Mouse (Mus musculus) kidney, embryonic 15.5 days (tissue): ENCODE measurements at regions not wholly inside any gene's neighbourhood (a gene's known extent, or its start where the extent isn't known, plus 50 kb on each side); places are given as distances from the start of the nearest gene placed in this dataset.

Source experiments
- ATAC-seq: fragments of 200-750 bp; cut with Nextera tagmentation; replicated peaks from 2 replicates; pipeline ENCODE4 v1.8.0; 2017; ENCODE audit warnings: moderate TSS enrichment; ENCODE audit not compliant: low FRiP score
- H3K27ac ChIP-seq: fragments of 300-500 bp; sonication (generic); 2 replicates; pipeline ENCODE4 v1.5.1; 2015; ENCODE audit warnings: mild to moderate bottlenecking, inconsistent platforms
- H3K27me3 ChIP-seq: fragments of 300-500 bp; sonication (generic); 2 replicates; pipeline ENCODE4 v1.6.1; 2015; ENCODE audit warnings: inconsistent platforms
- H3K36me3 ChIP-seq: fragments of 300-500 bp; sonication (generic); 2 replicates; pipeline ENCODE4 v1.6.1; 2015; ENCODE audit warnings: inconsistent platforms
- H3K4me1 ChIP-seq: fragments of 300-500 bp; sonication (generic); 2 replicates; pipeline ENCODE4 v1.6.1; 2015; ENCODE audit warnings: inconsistent platforms
- H3K4me2 ChIP-seq: fragments of 300-500 bp; sonication (generic); 2 replicates; pipeline ENCODE4 v1.6.1; 2015; ENCODE audit warnings: moderate library complexity, mild to moderate bottlenecking, inconsistent platforms
- H3K4me3 ChIP-seq: fragments of 300-500 bp; sonication (generic); replicated peaks from 2 replicates; pipeline ENCODE4 v1.5.1; 2015; ENCODE audit warnings: mild to moderate bottlenecking, inconsistent platforms
- H3K9ac ChIP-seq: fragments of 300-500 bp; sonication (generic); 2 replicates; pipeline ENCODE4 v1.6.1; 2015; ENCODE audit warnings: mild to moderate bottlenecking, inconsistent platforms
- H3K9me3 ChIP-seq: fragments of 300-500 bp; sonication (generic); replicated peaks from 2 replicates; pipeline ENCODE4 v1.6.1; 2016; ENCODE audit warnings: inconsistent platforms
- WGBS: fragments of 180-500 bp; shearing (Covaris S2); methylation state at CpG from one replicate; pipeline ENCODE4 v1.1.7; 2015; ENCODE audit warnings: mixed read lengths; 5-methylcytosine and 5-hydroxymethylcytosine counted together

DNA sequence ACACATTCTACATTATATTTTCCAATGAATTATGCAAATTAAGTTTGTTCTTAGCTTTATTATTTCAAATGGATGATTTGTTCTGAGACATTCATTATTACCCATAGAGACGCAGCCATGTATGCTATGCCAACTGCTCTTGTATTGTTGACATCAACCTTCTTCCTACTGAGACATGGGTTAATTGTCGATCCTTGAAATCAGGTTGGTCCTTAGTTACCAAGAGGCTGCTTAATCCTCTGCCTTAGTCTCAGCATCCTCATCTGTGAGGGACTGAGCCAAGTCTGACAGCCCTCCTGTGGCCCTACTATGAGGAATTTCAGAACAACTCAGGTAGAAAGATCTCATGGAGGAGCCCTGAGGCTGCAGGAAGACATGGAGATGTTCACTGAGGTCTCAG lies 345.2 kb upstream of the Klf6 start:
- Histone ChIP-seq H3K27ac (no peak overlapping the region), H3K36me3 (no peaks in the 10 kb centered on the region), H3K4me2 (no peak overlapping the region), H3K4me1 (no peaks in the 10 kb centered on the region), H3K27me3 (no peaks in the 10 kb centered on the region), H3K9me3 (no peaks in the 10 kb centered on the region), H3K4me3 (no peak overlapping the region), H3K9ac (no peak overlapping the region)
- ATAC-seq: no peak
- WGBS: 95% methylated on average over 2 of the region's 2 CpGs

DNA sequence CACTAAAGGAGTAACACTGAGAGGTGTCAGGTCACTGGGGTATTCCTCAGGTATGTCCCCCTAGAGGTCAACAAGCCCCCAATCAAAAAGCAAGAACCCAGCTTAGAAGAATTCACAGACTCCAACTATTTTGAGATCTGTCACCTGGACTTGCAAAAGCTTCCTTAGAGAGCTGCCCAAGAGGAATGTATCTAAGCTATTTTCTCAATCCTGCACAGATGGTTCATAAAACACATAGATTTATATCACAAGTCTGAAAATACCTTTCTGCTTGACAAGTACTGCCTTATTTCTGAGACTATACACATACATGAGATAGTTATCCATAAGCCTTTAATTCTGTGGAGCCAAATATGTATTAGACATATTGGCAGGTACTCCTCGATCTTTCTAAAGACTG lies 342.1 kb upstream of the Klf6 start:
- no peak overlapping the region for H3K27ac ChIP-seq
- H3K9ac ChIP-seq: no peak overlapping the region
- no peak overlapping the region for H3K4me3 ChIP-seq
- no peaks in the 10 kb centered on the region for H3K36me3 ChIP-seq
- H3K4me2 ChIP-seq: no peak overlapping the region
- ATAC-seq: no peak
- WGBS: 92% methylated on average over 1 of the region's 1 CpGs
- H3K9me3 ChIP-seq: no peaks in the 10 kb centered on the region
- H3K27me3 ChIP-seq: no peaks in the 10 kb centered on the region
- no peaks in the 10 kb centered on the region for H3K4me1 ChIP-seq

DNA sequence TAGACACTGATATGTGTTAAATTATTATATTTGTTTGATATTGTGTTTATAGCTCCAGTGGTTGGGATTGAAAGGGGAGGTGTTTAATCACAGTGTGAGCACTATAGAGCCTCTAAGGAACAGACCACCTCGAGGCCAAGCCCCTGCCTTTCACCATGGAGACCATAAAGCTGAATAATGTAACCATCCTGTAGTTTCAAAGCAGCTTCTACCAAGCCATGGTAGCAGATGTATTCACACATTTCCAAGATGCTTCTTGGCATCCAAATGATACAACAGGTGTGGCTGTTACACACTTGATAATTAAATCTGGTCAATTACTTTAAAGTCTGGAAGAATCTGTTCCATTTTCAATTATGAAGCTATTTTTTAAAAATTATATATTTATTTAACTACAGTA lies 341.7 kb upstream of the Klf6 start:
- Histone ChIP-seq H3K27ac (no peak overlapping the region), H3K9ac (no peak overlapping the region), H3K4me1 (no peaks in the 10 kb centered on the region), H3K4me3 (no peak overlapping the region), H3K9me3 (no peaks in the 10 kb centered on the region), H3K36me3 (no peaks in the 10 kb centered on the region), H3K4me2 (no peak overlapping the region), H3K27me3 (no peaks in the 10 kb centered on the region)
- no peak for ATAC-seq
- 79% methylated on average over 1 of the region's 1 CpGs for WGBS

DNA sequence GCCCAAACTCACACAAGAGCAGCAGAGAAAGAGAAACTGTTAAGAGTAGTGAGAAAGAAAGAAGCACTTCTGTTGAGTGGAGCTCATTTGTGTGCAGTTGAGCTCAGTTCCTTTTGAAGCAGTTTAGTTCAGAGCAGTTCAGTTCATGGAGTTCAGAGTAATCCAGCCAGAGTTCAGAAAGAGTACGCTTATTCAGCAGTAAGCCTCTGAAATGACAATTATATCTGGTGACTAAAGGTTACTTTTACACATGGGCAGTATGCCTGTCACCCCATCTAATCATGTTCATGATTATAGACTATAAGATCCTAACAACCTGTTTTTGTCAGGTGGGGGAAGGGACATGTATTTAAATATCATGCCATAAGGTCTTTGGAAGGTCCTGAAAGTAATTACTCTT lies 333.9 kb upstream of the Klf6 start:
- H3K36me3 ChIP-seq: no peaks in the 10 kb centered on the region
- no peaks in the 10 kb centered on the region for H3K9me3 ChIP-seq
- WGBS: 93% methylated on average over 1 of the region's 1 CpGs
- no peak overlapping the region for H3K9ac ChIP-seq
- no peak for ATAC-seq
- H3K27ac ChIP-seq: no peak overlapping the region
- no peaks in the 10 kb centered on the region for H3K27me3 ChIP-seq
- H3K4me1 ChIP-seq: no peaks in the 10 kb centered on the region
- H3K4me3 ChIP-seq: no peak overlapping the region
- no peak overlapping the region for H3K4me2 ChIP-seq

DNA sequence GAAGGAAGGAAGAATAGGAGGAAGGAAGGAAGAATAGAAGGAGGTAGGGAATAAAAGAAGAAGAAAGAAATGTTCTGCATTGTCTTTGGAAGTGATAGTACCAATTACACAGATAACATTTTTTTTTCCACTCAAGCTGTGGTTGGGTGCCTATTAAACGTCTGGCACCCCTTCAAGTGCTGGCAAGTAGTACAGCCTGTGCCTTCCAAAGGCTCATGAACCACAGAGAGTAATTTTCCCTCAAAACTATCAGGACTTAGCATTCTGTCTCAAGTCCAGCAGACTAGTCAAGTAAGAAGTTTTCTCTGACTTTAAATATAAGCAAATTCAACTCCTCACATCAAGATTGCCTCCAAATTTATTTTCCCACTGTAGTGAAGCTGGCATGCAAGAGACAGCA lies 321.0 kb upstream of the Klf6 start:
- no peak for ATAC-seq
- H3K4me1 ChIP-seq: no peaks in the 10 kb centered on the region
- no peaks in the 10 kb centered on the region for H3K27me3 ChIP-seq
- no peak overlapping the region for H3K4me2 ChIP-seq
- no peak overlapping the region for H3K4me3 ChIP-seq
- H3K9me3 ChIP-seq: no peaks in the 10 kb centered on the region
- H3K27ac ChIP-seq: no peak overlapping the region
- H3K36me3 ChIP-seq: no peaks in the 10 kb centered on the region
- no peak overlapping the region for H3K9ac ChIP-seq
- WGBS: 57% methylated on average over 1 of the region's 1 CpGs

DNA sequence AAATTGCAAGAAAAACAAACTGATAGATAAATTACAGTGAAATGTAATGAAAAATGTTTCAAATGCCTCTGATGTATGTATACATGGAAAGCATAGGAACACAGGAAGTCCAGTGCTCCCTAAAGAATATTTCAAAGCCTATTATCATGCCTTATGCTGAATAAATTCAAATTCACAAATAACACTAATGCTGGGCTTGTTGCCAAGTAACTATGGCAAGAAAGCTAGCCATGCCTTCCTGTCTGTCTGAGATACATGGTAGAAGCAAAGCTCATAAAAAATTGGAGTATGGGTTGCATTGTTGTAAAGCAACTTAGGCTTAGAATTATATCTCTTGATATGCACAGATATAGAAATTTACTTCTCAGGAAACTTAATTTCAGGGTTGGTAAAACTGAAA lies 315.8 kb upstream of the Klf6 start:
- no peak overlapping the region for H3K9ac ChIP-seq
- H3K9me3 ChIP-seq: no peaks in the 10 kb centered on the region
- no peak overlapping the region for H3K4me3 ChIP-seq
- no peak overlapping the region for H3K4me2 ChIP-seq
- no peaks in the 10 kb centered on the region for H3K36me3 ChIP-seq
- no peak overlapping the region for H3K27ac ChIP-seq
- no peaks in the 10 kb centered on the region for H3K27me3 ChIP-seq
- ATAC-seq: no peak
- H3K4me1 ChIP-seq: no peaks in the 10 kb centered on the region

DNA sequence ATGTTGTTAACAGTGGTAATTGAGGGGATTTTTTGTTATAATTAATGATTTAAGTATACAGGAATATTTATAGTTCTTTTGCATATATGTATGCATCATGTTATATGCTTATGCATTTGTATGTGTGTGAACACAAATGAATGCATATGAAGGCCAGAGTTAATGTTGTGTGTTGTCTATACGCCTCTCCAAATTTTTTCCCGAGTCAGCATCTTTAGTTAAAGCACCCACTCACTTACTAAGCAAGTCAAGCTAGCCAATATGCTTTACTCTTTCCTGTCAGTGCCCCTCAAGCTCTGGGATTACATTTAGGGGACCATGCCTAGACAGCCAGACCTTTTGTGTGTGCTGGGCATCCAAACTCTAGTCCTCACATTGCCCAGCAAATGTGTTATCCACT lies 315.3 kb upstream of the Klf6 start:
- no peaks in the 10 kb centered on the region for H3K9me3 ChIP-seq
- no peak overlapping the region for H3K4me2 ChIP-seq
- H3K27me3 ChIP-seq: no peaks in the 10 kb centered on the region
- H3K4me3 ChIP-seq: no peak overlapping the region
- no peak overlapping the region for H3K27ac ChIP-seq
- ATAC-seq: no peak
- H3K4me1 ChIP-seq: no peaks in the 10 kb centered on the region
- WGBS: 96% methylated on average over 2 of the region's 2 CpGs
- no peak overlapping the region for H3K9ac ChIP-seq
- H3K36me3 ChIP-seq: no peaks in the 10 kb centered on the region

DNA sequence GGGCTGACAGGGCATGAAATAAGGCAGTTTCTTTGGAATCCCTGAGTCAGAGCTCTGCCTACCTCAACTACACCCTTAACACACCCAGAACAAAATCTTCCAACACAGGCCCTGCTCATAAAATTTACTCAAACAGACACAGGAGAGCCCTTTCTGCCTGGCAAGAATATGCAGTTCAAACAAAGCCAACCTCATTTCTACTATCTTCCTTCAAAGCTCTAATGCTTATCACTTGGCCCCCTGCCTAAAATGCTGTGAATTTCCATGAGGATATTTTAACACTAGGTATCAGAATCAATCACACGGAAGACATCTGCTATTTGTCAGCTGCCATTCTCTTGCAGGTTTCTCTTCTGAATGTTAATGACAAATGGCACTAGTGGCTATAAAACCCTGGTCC lies 314.3 kb upstream of the Klf6 start:
- ATAC-seq: no peak
- Histone ChIP-seq H3K4me3 (no peak overlapping the region), H3K36me3 (no peaks in the 10 kb centered on the region), H3K4me1 (no peaks in the 10 kb centered on the region), H3K4me2 (no peak overlapping the region), H3K9ac (no peak overlapping the region), H3K27ac (no peak overlapping the region), H3K9me3 (no peaks in the 10 kb centered on the region), H3K27me3 (no peaks in the 10 kb centered on the region)
- 81% methylated on average over 1 of the region's 1 CpGs for WGBS

DNA sequence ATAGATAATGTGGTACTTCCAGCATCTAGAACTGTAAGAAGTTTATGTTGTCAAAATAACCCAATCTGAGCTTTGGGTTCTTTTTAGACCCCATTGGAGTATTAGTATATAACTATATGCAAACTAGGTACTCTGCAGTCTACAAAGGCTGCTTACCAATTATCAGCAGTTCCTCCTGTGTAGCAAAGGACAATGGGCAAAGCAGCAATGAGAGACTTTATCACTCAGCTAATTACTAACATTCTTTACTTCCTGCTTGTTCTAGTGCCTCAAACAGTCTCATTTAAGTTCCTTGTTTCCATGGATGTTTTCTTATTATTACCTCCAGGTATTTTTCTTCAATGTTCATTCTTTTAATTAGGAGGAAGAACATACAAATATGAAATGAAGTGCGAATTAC lies 312.5 kb upstream of the Klf6 start:
- Histone ChIP-seq H3K4me1 (no peaks in the 10 kb centered on the region), H3K36me3 (no peaks in the 10 kb centered on the region), H3K27ac (no peak overlapping the region), H3K27me3 (no peaks in the 10 kb centered on the region), H3K9ac (no peak overlapping the region), H3K4me2 (no peak overlapping the region), H3K4me3 (no peak overlapping the region), H3K9me3 (no peaks in the 10 kb centered on the region)
- no peak for ATAC-seq
- 95% methylated on average over 1 of the region's 1 CpGs for WGBS

DNA sequence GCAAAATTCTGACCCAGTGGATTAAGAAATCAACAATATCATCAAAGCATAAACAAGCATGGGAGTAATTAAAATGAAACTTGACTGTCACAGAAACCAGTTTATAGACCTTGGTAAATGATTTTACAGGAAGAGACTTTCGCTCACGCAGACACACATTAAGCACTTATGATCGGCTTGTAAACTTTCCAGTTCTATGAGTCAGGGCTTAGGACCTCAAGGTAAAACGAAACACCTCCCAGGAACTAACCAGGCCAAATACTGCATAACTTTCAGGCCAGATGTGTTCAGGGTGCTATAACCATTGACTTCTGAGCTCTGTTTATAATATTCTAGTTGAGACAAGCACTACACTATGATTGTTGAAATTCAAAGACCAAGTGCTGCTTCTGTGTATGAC lies 312.1 kb upstream of the Klf6 start:
- WGBS: 72% methylated on average over 4 of the region's 4 CpGs
- no peaks in the 10 kb centered on the region for H3K36me3 ChIP-seq
- no peak overlapping the region for H3K9ac ChIP-seq
- no peak for ATAC-seq
- H3K4me3 ChIP-seq: no peak overlapping the region
- no peaks in the 10 kb centered on the region for H3K9me3 ChIP-seq
- H3K4me2 ChIP-seq: no peak overlapping the region
- no peaks in the 10 kb centered on the region for H3K4me1 ChIP-seq
- H3K27ac ChIP-seq: no peak overlapping the region
- H3K27me3 ChIP-seq: no peaks in the 10 kb centered on the region

DNA sequence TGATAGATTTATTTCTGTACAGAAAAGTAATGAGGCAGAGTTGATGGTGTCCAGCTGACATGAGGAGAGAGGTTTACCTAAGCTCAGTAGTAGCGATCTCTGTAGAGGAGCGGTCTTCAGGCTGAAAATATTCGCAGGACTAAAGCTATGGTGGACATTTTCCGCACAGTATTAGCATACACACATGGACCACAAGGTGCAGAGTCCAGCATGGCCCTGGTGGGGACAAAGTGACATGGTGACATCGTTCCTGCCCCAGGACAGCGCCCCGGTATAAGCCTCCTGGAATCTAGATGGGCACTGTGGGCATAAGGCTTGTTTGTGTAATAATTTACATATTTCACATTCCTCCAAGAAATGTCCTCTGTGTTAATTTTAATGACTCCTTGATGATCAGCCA lies 311.5 kb upstream of the Klf6 start:
- H3K27ac ChIP-seq: no peak overlapping the region
- 95% methylated on average over 7 of the region's 7 CpGs for WGBS
- no peak for ATAC-seq
- H3K4me2 ChIP-seq: no peak overlapping the region
- no peak overlapping the region for H3K4me3 ChIP-seq
- no peaks in the 10 kb centered on the region for H3K36me3 ChIP-seq
- H3K27me3 ChIP-seq: no peaks in the 10 kb centered on the region
- H3K9ac ChIP-seq: no peak overlapping the region
- H3K9me3 ChIP-seq: no peaks in the 10 kb centered on the region
- H3K4me1 ChIP-seq: no peaks in the 10 kb centered on the region

DNA sequence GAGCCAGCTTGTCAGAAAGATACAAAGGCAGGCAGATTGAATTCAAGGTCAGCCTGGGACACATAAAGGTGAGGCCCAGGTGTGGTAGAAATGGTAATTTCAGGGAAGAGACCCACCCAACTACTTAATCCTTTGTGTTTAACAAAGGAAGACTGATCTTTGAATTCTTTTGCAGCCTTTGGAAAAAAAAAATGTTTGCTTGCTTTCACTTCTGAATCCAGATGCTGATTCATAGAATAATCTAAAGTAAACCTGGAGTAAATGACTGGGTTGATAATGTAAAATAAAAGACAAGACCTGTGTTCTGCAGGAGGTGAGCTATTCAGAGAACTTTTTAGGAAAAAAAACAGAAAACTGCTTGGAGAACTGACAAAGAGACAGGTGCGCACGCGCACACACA lies 310.9 kb upstream of the Klf6 start:
- Histone ChIP-seq H3K27ac (no peak overlapping the region), H3K27me3 (no peaks in the 10 kb centered on the region), H3K4me1 (no peaks in the 10 kb centered on the region), H3K4me2 (no peak overlapping the region), H3K9ac (no peak overlapping the region), H3K4me3 (no peak overlapping the region), H3K36me3 (no peaks in the 10 kb centered on the region), H3K9me3 (no peaks in the 10 kb centered on the region)
- no peak for ATAC-seq
- WGBS: 94% methylated on average over 3 of the region's 3 CpGs

DNA sequence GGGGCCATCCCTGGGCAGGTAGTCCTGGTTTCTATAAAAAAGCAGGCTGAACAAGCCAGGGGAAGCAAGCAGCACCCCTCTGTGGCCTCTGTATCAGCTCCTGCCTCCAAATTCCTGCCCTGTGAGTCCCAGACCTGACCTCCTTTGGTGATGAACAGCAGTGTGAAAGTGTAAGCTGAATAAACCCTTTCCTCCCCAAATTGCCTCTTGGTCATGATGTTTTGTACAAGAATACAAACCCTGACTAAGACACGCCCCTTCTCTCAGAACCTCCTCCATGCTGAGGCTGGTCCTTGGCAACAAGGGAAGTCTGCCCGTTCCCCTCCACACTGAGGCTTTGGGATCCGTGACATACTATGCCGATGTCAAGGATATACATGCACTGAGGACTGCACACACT lies 310.2 kb upstream of the Klf6 start:
- Histone ChIP-seq H3K9me3 (no peaks in the 10 kb centered on the region), H3K4me1 (no peaks in the 10 kb centered on the region), H3K4me2 (no peak overlapping the region), H3K9ac (no peak overlapping the region), H3K27me3 (no peaks in the 10 kb centered on the region), H3K36me3 (no peaks in the 10 kb centered on the region), H3K27ac (no peak overlapping the region), H3K4me3 (no peak overlapping the region)
- WGBS: 91% methylated on average over 4 of the region's 4 CpGs
- no peak for ATAC-seq

DNA sequence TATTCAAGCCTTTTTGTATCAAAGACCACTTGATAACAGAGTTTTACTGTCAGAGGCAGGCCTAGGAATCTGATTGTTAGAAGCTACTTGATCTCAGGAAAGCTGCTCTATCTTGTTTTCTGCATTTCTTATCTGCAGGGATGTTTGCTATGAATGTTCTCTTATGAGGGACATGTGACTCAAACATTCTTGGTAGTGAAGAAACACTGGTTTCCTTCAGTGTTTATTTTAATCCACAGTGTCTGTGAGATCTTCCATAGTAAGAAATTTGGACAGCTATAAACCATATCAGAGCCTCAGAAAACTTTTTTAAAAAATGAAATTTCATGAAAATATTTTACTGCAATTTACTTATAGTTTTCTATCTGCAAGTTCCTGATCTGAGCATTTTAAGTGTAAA lies 307.8 kb upstream of the Klf6 start:
- H3K4me1 ChIP-seq: no peaks in the 10 kb centered on the region
- H3K36me3 ChIP-seq: no peaks in the 10 kb centered on the region
- H3K9ac ChIP-seq: no peak overlapping the region
- H3K4me3 ChIP-seq: no peak overlapping the region
- H3K27ac ChIP-seq: no peak overlapping the region
- H3K27me3 ChIP-seq: no peaks in the 10 kb centered on the region
- no peak for ATAC-seq
- H3K9me3 ChIP-seq: no peaks in the 10 kb centered on the region
- no peak overlapping the region for H3K4me2 ChIP-seq
